Mouse (Mus musculus): Measurements from ENCODE around the gene Fpr2. TPM values are rescaled to one million over a fixed set of nuclear protein-coding genes. Genes with fewer than 3 reads are reported as not detected.

Fpr2 gene
- polyA plus RNA-seq, 1 experiment, result 10.9 TPM

DNA sequence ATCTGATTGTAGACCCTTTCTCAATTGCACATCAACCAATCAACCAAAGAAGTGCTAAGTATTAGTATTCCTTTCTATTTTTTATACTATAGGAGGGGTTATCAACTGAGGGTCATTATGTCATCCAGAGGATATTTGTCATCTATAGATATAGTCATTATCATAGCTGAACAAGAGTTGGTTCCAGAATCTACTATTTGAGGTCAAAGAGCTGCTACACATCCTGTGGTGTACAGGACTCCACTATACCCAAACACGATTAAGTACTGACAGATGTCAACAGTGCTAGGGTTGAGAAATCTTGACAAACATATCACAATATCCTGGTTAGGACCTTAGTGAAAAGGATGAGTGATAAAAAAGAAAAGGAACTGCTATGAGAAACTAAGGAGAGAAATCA lies 29.8 kb downstream of the Fpr2 start:
- TF ChIP-seq CTCF (IDR thresholded peaks at IDR 0.05; ENCODE audit: insufficient read depth, low read length) (no peak), POLR2A (IDR thresholded peaks at IDR 0.05; ENCODE audit: borderline replicate concordance, extremely low read depth, low read depth, low read length) (no peak)
- 88% methylated on average over 1 of the region's 1 CpGs for WGBS
- DNase-seq, result no peak

DNA sequence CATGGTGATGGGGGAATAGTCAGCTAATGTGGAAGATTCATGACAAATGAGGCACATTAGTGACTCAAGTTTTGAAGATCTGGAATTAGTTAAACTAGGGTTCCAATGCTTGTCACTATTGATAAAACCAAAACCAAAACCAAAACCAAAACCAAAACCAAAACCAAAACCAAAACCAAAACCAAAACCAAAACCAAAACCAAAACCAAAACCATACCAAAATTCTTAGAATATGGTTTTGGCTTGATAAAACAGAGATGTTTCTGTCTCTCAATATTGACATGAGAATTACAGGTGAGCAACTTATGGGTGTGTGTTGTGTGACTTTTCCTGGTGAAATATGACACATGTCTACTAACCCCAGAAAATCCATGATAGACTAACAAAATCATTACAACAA lies 30.2 kb downstream of the Fpr2 start:
- no peak overlapping the region for H3K4me3 ChIP-seq (replicated peaks; ENCODE audit: extremely low read depth, low read depth, low read length)
- TF ChIP-seq POLR2A (IDR thresholded peaks at IDR 0.05; ENCODE audit: borderline replicate concordance, extremely low read depth, low read depth, low read length) (no peak), CTCF (IDR thresholded peaks at IDR 0.05; ENCODE audit: insufficient read depth, low read length) (no peak)
- no peaks in the 10 kb centered on the region for H3K4me1 ChIP-seq (ENCODE audit: control insufficient read depth, insufficient read depth, low read length)
- no peak for DNase-seq

More for the DNA sequence above, 29.8 kb downstream of the Fpr2 start:
- Histone ChIP-seq H3K4me1 (ENCODE audit: control insufficient read depth, insufficient read depth, low read length) (no peaks in the 10 kb centered on the region), H3K4me3 (replicated peaks; ENCODE audit: extremely low read depth, low read depth, low read length) (no peak overlapping the region)

Other genes starting within 250 kb of the Fpr2 start
- not detected in 2 replicates for gene Vmn2r90, start 184.1 kb upstream of the Fpr2 start, polyA plus RNA-seq (2012; rRNA removed)
- 38.5 and 56.7 TPM in 2 replicates for gene Spaca6, start 60.7 kb upstream of the Fpr2 start, polyA plus RNA-seq (2012; rRNA removed)
- gene Has1, start 32.6 kb upstream of the Fpr2 start, polyA plus RNA-seq (2012; rRNA removed), result 1.9 and 3.8 TPM in 2 replicates
- 15.1 and 19.0 TPM in 2 replicates for gene Fpr1, start 3.9 kb upstream of the Fpr2 start, polyA plus RNA-seq (2012; rRNA removed)
- not detected in 2 replicates for gene Fpr3, start within 50 bp of the Fpr2 start, polyA plus RNA-seq (2012; rRNA removed)
- gene Fpr-rs4, start 133.9 kb downstream of the Fpr2 start, polyA plus RNA-seq (2012; rRNA removed), result not detected in 2 replicates
- not detected in 2 replicates for gene Vmn2r124, start 161.6 kb downstream of the Fpr2 start, polyA plus RNA-seq (2012; rRNA removed)
- not detected in 2 replicates for gene Vmn2r91, start 197.2 kb downstream of the Fpr2 start, polyA plus RNA-seq (2012; rRNA removed)

Data from lung, adult 2 months (tissue).